Mouse (Mus musculus): ENCODE measurements around the gene Ptprd. TPM values are rescaled to one million over a fixed set of nuclear protein-coding genes. Genes with fewer than 3 reads are reported as not detected.

Gene Ptprd
- polyA plus RNA-seq, 2 experiments from 2014 or later, result not detected

GRCm38 (mm10) chr4:77555841-77556240 is 655.9 kb downstream of the Ptprd start:
- ATAC-seq, result no peak

DNA sequence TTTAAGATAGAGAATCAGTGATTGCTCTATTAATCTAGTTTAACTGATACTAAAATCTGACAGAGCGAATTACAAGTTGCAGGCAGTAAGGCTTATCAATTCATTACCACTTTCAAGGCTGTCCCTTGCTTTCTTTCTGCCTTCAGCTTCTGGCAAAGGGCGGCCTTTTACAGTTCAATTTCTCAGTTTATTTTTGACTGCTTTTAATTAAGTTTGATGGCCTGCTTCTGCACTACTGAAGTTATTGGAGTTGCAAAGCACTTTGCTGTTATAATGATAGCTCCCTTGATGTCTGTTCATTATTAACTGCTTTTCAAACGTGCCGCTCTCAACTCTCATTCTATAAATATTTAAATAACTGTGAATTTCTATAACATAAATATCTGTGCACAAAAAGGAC is 673.9 kb downstream of the Ptprd start:
- ATAC-seq, result no peak

DNA sequence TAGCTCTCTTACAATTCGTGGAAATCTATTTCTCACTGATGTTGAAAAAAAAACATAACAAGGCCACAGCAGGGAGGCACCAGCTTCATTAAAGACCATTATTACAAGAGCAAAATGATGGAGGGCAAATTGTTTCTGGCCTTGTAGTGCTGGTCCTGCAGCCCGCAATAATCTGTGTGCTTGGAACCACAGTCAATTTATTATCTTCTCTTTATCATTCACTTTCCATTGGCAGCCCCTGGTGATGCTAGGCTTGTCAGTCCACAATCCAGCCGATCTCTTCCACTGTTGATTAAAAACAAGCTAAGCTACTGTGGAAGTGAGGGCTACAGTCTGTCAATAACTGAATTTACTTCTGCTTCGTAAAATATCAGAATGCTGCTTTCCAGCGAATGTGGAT is 674.4 kb downstream of the Ptprd start:
- no peak for ATAC-seq

- no peak for ATAC-seq
Observed at GRCm38 (mm10) chr4:77535601-77536000, 676.2 kb downstream of the Ptprd start.

DNA sequence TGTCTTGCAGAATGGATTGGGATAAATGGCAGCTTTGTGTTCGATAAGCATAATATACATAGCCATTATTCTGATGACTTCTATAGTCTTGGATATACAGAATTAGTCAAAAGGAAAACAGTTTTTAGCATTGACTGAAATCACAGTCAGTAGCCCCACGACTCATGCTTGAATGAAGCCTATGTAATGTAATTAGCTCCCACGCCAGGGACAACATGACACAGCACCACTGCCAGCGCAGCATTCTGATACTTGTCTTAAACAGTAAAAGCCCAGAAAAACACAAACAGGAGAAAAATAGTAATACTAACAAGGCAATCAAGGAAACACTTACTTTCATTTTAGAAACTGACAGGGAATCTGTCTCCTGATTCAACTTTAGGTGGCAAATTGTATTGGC is 677.2 kb downstream of the Ptprd start:
- ATAC-seq, result no peak

DNA sequence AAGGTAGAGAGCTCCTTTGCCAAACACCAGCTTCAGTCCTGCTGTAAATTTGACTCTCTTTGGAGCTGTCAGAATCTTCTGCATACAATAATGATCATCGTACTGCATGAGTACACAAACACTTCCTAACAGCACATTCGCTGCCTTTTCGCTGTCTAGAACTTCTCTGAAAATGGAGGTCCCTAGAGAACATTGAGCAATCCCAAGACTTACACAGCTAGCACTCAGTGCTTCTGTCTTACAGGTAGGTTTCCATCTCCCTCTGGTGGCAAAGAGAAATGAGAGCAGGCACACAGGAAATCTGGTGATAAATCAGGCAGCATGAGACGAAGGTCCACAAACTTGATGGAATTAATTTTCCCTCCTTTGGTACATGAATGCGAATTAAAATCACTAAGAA is 692.6 kb downstream of the Ptprd start:
- ATAC-seq, result no peak

- ATAC-seq, result no peak
Observed at GRCm38 (mm10) chr4:77513914-77514628, 697.7 kb downstream of the Ptprd start.

GRCm38 (mm10) chr4:77513041-77513440 is 698.7 kb downstream of the Ptprd start:
- no peak for ATAC-seq

- no peak for ATAC-seq
Observed at GRCm38 (mm10) chr4:77454049-77454448, 757.7 kb downstream of the Ptprd start.

DNA sequence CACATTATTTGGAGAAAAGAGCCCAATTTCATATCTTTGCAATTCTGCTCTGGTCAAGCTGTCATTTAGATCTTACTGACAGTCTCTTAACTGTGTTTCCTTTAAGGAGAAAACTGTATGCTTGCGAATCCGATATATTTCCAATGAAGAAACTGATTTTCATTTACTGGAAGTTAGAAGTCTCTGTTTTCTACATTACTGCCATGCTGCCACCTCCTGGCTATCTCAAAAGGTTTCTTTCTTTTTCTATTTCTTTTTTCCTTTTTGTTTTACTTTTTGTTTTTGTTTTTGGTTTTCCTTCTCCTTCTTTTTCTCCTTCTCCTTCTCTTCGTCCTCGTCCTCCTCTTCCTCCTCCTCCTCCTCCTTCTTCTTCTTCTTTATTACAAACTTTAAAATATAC is 812.6 kb downstream of the Ptprd start:
- no peak for ATAC-seq

DNA sequence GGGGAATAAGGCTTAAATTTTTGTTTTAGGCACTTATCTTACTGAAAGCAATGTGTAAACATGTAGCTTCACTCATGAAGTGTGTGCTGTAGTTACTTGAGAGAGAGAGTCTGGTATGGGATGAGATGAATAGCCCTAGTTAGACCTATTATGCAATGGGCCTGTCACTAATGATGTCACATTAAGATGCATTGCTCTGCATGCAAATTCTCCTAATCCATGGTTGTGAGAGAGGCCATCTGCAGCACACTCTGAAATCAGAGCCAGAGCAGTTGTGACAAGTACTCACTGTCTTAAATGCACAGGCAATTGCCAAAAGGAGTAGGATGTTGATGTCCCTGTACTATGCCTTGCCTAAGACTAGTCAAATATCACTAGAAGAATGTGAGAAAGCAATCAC is 850.0 kb downstream of the Ptprd start:
- no peak for ATAC-seq

DNA sequence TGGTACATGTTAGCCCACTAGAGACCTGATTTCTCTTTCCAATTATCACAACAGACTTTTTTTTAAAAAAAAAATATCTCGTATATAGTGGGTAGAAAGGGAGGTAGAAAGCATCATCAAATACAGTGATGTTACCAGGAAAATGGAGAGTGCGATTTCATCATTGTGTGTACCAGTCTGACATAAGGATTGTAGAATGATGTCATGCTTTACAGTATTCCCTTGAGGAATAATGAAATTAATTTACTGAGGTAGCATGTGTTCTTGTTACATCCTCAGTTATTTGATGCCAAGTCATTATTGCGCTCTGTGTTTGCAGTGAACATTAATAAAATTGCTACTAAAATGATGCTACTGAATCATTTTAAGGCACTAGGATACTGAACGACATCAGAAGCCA is 884.6 kb downstream of the Ptprd start:
- no peak for ATAC-seq

DNA sequence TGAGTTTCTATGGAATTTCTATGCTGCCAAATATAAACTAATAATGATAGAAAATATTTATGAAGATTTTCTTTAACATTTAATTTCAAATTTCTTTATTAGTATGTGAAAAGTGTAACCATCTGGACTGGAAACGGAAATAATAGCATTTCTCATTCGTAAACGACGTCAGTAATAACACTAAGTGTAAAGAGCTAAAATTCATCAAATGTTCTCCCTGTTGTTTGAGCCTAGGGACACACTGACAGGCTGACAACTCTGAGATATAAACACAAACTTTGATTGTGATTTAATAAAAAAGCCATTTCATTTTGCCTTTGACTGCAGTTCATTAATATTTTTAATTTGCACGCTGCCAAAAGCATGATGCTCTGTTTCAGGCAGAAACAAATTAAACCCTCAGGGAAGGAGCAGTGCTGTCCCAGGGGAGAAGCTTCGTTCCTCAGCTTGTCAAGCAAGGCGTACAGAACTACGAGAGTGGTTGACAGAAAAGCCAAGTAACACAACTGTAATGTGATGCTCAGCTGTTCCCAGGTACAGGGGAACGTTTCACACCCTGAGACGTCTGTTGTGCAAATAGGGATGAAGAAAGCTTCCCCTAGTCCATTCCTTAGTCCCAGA is 894.6 kb downstream of the Ptprd start:
- no peak for ATAC-seq

- no peak for ATAC-seq
Observed at GRCm38 (mm10) chr4:77316644-77317043, 895.1 kb downstream of the Ptprd start.

DNA sequence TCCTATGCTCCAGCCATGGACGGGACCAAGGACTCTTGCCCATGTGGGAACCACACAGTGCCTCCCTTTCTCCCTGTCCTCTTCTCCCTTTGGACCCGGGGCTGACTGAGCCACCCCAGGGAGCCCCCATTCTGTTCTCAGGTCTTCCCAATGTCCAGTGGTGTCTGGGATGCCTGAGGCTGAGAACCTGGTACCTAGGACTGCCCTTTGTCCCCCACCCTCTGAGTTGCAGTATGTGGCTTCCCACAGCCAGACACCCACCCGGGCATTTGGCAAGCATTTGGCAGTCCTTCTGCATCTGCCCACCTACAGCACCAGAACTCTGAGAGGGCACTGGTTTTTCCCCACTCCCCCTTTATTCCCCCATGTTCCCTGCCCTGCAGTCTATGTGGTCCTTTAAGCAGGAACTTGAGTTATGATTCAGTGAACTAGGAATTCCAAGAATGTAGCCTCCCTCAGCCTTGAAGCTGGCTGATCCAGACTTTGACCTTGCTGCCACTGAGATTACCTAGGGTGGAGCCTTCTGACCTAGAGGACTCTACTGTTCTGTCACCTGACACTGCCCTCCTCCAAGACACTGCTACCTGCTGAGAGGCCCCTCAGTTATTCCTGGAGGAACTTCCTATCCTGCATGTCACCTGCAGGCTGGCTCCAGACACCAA is 901.5 kb downstream of the Ptprd start:
- ATAC-seq, result no peak

- ATAC-seq, result no peak
Observed at GRCm38 (mm10) chr4:77283423-77283822, 928.3 kb downstream of the Ptprd start.

- ATAC-seq, result no peak
Observed at GRCm38 (mm10) chr4:77277913-77278312, 933.8 kb downstream of the Ptprd start.

DNA sequence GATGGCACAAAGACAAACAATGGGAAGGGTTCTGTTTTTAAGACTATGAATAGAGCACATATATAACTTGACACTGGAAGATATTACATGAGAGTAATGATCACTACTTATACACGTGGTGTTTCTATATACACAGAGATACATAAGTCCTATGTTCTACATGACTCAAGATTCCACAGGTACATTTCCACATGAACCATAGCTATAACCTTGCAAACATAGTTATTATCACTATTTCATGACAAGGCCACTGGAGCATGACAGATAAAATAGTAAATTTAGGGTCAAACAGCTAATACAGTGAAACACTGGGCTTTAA is 951.8 kb downstream of the Ptprd start:
- ATAC-seq, result no peak

- ATAC-seq, result no peak
Observed at GRCm38 (mm10) chr4:77259250-77259971, 952.4 kb downstream of the Ptprd start.

- no peak for ATAC-seq
Observed at GRCm38 (mm10) chr4:77251188-77251587, 960.6 kb downstream of the Ptprd start.

- no peak for ATAC-seq
Observed at GRCm38 (mm10) chr4:77249801-77250200, 962.0 kb downstream of the Ptprd start.

DNA sequence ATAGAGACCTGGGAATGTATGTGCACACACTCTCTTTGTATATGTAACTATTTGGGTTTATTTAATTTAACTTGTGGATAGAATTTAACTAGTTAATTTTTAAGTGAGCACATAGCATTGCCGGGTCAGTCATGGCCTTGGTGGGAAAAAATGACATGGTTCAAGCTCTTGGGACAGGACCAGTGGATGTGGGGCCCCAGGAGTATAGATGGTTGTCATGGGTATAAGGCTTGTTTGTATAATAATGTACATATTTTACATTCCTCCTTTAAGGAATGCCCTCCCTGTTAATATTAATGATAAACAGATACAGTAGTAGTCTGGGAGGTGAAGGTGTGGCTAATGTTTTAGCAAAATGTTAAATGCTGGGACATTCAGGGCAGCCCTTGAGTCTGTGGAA is 962.8 kb downstream of the Ptprd start:
- ATAC-seq, result no peak

DNA sequence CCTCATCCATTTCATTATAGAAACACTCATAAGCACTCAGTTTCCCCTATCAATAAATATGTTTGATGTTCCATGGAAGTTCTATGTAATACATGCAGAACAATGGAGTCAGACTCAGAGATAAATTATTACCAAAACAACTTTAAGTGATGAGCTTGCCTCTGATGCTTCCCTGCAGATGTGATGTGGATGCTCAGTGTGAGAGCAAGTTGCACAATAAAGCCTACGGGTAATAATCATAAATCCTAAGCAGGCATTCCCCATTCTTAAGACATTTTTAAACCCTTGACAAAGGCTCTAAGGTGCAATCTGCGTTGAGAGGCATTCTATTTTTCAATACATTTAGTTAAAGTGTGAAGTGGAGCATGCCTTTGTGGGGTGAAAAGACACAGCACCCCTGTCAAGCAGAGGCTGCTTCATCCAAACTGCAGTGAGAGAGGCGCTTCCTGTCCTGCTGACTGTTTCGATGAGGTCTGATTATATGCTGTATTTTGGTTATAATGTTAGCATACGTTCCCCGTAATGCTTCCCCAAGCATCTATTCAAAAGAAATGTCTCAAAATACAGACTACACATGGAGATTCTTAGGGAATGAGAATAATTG is 969.8 kb downstream of the Ptprd start:
- no peak for ATAC-seq
